Mouse (Mus musculus) liver, embryonic 12.5 days (tissue): ENCODE measurements around the gene Edem3. TPM values are rescaled to one million over a fixed set of nuclear protein-coding genes. Genes with fewer than 3 reads are reported as not detected.
A peak's percentile ranks its signal among the peaks of the same experiment; 100 is the strongest.

ENCODE experiments used
- ATAC-seq: fragments of 200-750 bp; cut with Nextera tagmentation; 2 replicates; pipeline ENCODE4 v1.8.0; 2017; ENCODE audit warnings: moderate number of reproducible peaks, mild to moderate bottlenecking, moderate library complexity
- H3K27ac ChIP-seq: fragments of 300-500 bp; sonication (generic); 2 replicates; pipeline ENCODE4 v1.5.1; 2016; ENCODE audit warnings: mild to moderate bottlenecking
- H3K27me3 ChIP-seq: fragments of 300-500 bp; sonication (generic); replicated peaks from 2 replicates; pipeline ENCODE4 v1.6.1; 2016; ENCODE audit warnings: mild to moderate bottlenecking, moderate library complexity
- H3K36me3 ChIP-seq: fragments of 300-500 bp; sonication (generic); 2 replicates; pipeline ENCODE4 v1.6.1; 2016; ENCODE audit warnings: mild to moderate bottlenecking, moderate library complexity
- H3K4me1 ChIP-seq: fragments of 300-500 bp; sonication (generic); 2 replicates; pipeline ENCODE4 v1.6.1; 2016
- H3K4me2 ChIP-seq: fragments of 300-500 bp; sonication (generic); 2 replicates; pipeline ENCODE4 v1.6.1; 2016; ENCODE audit warnings: mild to moderate bottlenecking, moderate library complexity
- H3K4me3 ChIP-seq: fragments of 300-500 bp; sonication (generic); 2 replicates; pipeline ENCODE4 v1.5.1; 2016; ENCODE audit warnings: mild to moderate bottlenecking, moderate library complexity
- H3K9ac ChIP-seq: fragments of 300-500 bp; sonication (generic); 2 replicates; pipeline ENCODE4 v1.6.1; 2016; ENCODE audit warnings: mild to moderate bottlenecking, moderate library complexity
- H3K9me3 ChIP-seq: fragments of 300-500 bp; sonication (generic); replicated peaks from 2 replicates; pipeline ENCODE4 v1.6.1; 2016; ENCODE audit warnings: mild to moderate bottlenecking, moderate library complexity
- WGBS: fragments of 180-500 bp; shearing (Covaris S2); methylation state at CpG from one replicate; pipeline ENCODE4 v1.1.7; 2016; ENCODE audit not compliant: insufficient replicate concordance; 5-methylcytosine and 5-hydroxymethylcytosine counted together
- polyA plus RNA-seq: library from polyadenylated mRNA; unstranded; fragments of >200 nt; fragmentation: Nextera tagmentation; extraction: Ambion mirVana; gene quantifications from 2 replicates; pipeline ENCODE4 v1.2.1, GENCODE M21; 2016

Edem3 gene
- polyA plus RNA-seq, 1 experiment from 2014 or later = 11.9 TPM

DNA sequence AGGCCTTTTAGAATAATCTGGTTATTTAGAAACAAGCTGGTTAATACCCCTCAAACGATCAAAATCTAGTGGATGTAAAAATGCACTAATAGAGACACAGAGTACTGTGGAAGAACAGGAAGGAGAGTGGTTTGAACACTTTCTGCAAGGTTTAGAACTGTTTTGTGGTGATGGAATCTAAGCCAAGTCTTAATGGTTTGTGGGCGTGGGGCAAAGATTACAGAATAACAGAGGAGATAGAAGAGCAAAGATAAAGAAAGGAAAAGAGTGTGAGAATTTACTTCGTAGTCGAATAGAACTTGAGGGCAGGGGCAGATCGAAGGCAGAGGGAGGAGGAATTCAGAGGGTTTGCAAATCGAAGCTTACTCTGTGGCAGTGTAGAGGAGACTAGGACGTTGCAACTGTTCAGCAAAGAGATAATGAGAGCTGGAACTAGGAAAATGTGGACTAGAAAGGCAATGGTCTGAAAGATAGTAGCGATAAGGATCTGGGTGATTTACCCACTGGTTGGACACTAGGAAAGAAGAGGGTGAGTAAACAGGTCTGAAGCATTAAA, 1.7 kb upstream of the Edem3 start:
- no peaks in the 10 kb centered on the region for H3K27me3 ChIP-seq
- H3K27ac ChIP-seq = peak overlapping the region; percentile 54; the same call in 1 of the 2 replicates
- peak overlapping the region; percentile 94 for H3K4me2 ChIP-seq
- WGBS = 25% methylated on average over 8 of the region's 8 CpGs
- no peaks in the 10 kb centered on the region for H3K36me3 ChIP-seq
- peak overlapping the region; percentile 89 for H3K9ac ChIP-seq
- H3K4me1 ChIP-seq = peaks cover 42% of the 10 kb centered on the region
- no peak for ATAC-seq
- peak overlapping the region; percentile 91 for H3K4me3 ChIP-seq
- H3K9me3 ChIP-seq = no peaks in the 10 kb centered on the region

DNA sequence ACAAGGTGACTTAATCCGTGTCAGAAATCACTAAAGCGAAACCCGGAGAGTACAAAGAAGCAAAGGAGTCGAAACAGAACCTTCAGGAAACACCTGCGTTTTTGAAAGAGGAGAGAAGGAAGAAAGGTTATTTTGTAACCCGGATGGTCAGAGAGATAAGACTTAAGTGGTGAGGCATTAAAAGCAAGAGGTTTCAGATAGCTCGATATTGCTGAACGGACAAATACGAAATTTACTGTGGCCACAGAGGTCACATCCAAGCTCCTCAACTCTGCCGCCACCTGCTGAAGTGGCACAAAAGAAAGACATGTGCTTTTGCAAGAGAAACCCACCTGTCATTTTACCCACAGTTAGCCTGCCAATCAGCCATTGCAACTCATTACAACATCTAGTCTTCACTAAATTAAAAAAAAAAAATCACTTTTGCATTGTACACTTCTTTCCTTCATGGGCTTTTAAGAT, 1.1 kb upstream of the Edem3 start:
- peak overlapping the region; percentile 89 for H3K9ac ChIP-seq
- ATAC-seq = no peak

DNA sequence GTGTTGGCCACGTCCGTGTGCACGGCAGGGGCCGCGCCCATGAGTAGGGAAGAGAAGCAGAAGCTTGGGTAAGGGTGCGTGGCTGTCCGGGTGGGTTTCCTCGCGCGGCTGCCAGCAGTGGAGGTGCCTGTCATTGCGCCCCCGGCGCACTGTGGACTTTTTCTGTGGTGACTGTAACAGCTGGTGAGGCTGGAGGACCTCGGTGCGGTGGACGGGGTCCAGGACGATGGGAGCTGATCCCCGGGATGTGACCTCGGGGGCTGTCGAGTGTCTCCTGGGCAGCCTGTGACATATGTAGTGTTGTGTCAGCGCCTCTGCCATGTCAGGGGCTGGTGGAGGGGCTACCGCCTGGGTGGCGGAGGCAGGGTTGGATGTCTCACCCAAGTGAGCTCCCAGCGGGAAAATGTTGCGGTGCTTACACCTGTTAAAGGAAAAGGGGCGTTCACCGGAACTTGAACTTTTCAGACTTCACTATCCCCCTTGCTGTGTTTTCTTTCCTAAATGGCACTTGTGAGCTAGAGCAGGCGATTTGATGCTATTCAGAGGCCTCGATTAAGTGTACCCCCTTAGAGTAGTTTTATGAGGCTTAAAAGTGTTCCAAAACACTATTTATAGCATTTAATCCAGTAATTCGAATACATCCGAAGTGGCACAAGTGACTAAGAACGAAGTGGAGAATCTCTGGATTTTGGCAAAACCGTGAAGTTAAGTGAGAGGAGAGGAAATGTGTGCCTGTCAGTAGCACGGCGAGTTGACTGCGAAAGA, 671 bp downstream of the Edem3 start:
- Histone ChIP-seq H3K4me2 (peak overlapping the region; percentile 94), H3K27ac (peak overlapping the region; percentile 93), H3K27me3 (no peaks in the 10 kb centered on the region), H3K36me3 (peaks cover 13% of the 10 kb centered on the region), H3K9me3 (no peaks in the 10 kb centered on the region), H3K4me3 (peak overlapping the region; percentile 91), H3K9ac (peak overlapping the region; percentile 89), H3K4me1 (peaks cover 49% of the 10 kb centered on the region)
- ATAC-seq = no peak
- WGBS = 4% methylated on average over 36 of the region's 36 CpGs

More for the DNA sequence above, 1.1 kb upstream of the Edem3 start:
- H3K4me1 ChIP-seq = peaks cover 48% of the 10 kb centered on the region
- H3K4me2 ChIP-seq = peak overlapping the region; percentile 94
- peak overlapping the region; percentile 54; the same call in 1 of the 2 replicates for H3K27ac ChIP-seq
- H3K36me3 ChIP-seq = no peaks in the 10 kb centered on the region
- WGBS = 15% methylated on average over 10 of the region's 10 CpGs
- H3K27me3 ChIP-seq = no peaks in the 10 kb centered on the region
- peak overlapping the region; percentile 91 for H3K4me3 ChIP-seq
- no peaks in the 10 kb centered on the region for H3K9me3 ChIP-seq

DNA sequence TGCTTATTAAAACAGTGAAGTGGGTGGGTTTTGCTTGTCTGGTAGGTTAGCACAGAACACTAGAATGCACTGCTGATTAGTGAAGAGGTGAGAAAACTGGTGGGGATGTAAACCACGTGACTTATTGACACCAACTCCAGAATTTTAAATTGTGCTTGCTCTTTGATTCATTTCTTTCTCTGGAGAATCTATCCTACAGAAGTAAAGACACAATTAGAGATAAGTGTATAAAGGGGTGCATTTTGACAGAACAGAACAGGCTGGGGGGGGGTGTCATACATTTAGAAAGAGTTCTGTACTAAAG, 1.2 kb downstream of the Edem3 start:
- peak overlapping the region; percentile 89 for H3K9ac ChIP-seq
- no peak for ATAC-seq
- peaks cover 49% of the 10 kb centered on the region for H3K4me1 ChIP-seq
- H3K4me2 ChIP-seq = peak overlapping the region; percentile 94
- H3K4me3 ChIP-seq = peak overlapping the region; percentile 91
- no peaks in the 10 kb centered on the region for H3K9me3 ChIP-seq
- no peaks in the 10 kb centered on the region for H3K27me3 ChIP-seq
- H3K36me3 ChIP-seq = peaks cover 18% of the 10 kb centered on the region
- H3K27ac ChIP-seq = peak overlapping the region; percentile 93; the same call in 1 of the 2 replicates
- 40% methylated on average over 1 of the region's 1 CpGs for WGBS

DNA sequence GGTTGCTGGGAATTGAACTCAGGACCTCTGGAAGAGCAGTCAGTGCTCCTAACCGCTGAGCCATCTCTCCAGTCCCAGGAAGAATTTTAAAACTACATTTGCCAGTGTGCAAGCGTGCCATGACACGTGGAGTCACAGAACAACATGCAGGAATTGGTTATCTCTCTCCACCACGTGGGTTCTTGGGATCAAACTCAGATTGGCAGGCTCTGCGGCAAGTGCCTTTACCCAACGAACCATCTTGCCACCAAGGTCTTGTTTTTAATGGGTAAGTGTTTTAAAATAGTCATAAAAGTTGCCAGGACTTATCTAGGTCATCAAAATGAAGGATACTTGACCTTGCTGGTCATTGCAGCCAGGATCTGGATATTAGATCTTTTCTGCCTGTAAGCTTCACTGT, 3.1 kb downstream of the Edem3 start:
- no peak for ATAC-seq
- 42% methylated on average over 6 of the region's 6 CpGs for WGBS
- H3K4me1 ChIP-seq = peaks cover 42% of the 10 kb centered on the region

DNA sequence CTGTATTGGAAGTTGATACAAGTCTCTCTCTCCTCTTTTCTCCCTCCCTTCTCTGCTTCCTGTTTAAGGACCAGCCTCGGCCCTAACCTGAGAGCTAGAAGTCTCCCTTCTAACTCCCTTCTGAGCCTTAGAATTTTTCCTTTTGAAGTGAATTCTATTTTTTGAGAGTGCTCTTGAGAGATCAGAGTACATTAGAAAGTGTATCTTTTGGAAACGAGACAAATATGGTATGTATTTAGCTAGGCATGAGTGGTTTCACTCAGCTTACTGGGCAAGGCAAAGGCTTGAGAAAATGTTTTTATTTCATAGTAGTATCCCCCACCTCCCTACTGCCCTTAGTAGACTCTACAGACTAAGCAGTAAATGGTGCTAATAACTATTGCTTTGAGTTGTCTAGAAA, 3.8 kb downstream of the Edem3 start:
- H3K36me3 ChIP-seq = peaks cover 32% of the 10 kb centered on the region
- H3K9ac ChIP-seq = no peak overlapping the region
- no peak overlapping the region for H3K27ac ChIP-seq
- H3K4me3 ChIP-seq = no peak overlapping the region
- H3K4me1 ChIP-seq = peaks cover 35% of the 10 kb centered on the region
- H3K27me3 ChIP-seq = no peaks in the 10 kb centered on the region
- no peaks in the 10 kb centered on the region for H3K9me3 ChIP-seq
- no peak for ATAC-seq
- WGBS = 64% methylated on average over 2 of the region's 2 CpGs
- no peak overlapping the region for H3K4me2 ChIP-seq

More for the DNA sequence above, 3.1 kb downstream of the Edem3 start:
- Histone ChIP-seq H3K27ac (no peak overlapping the region), H3K36me3 (peaks cover 32% of the 10 kb centered on the region), H3K4me2 (peak overlapping the region; percentile 33; the same call in 1 of the 2 replicates), H3K4me3 (no peak overlapping the region), H3K27me3 (no peaks in the 10 kb centered on the region), H3K9ac (no peak overlapping the region), H3K9me3 (no peaks in the 10 kb centered on the region)

DNA sequence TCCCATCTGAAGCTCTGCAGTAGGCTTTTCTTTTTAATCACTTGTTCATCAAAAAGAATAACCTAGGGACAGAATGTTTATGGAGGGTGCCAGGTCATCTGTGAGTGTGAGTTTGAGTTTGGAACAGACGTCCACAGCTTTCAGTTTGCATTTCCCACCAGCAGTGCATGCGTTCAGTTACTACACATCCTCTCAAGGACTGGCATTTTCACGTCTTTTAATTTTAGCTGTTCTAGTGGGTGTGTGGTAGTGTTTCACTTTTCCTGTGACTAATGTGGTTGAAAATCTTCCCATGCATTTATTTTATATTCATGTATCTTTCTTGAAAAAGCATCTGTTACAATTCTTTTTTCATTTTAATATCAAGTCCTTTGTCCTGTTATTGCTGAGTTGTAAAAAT, 9.1 kb downstream of the Edem3 start:
- no peak overlapping the region for H3K9ac ChIP-seq
- H3K4me3 ChIP-seq = no peak overlapping the region
- WGBS = 77% methylated on average over 3 of the region's 3 CpGs
- H3K9me3 ChIP-seq = no peaks in the 10 kb centered on the region
- peaks cover 38% of the 10 kb centered on the region for H3K36me3 ChIP-seq
- H3K27me3 ChIP-seq = no peaks in the 10 kb centered on the region
- H3K4me1 ChIP-seq = no peaks in the 10 kb centered on the region
- H3K27ac ChIP-seq = no peak overlapping the region
- no peak overlapping the region for H3K4me2 ChIP-seq
- ATAC-seq = no peak

DNA sequence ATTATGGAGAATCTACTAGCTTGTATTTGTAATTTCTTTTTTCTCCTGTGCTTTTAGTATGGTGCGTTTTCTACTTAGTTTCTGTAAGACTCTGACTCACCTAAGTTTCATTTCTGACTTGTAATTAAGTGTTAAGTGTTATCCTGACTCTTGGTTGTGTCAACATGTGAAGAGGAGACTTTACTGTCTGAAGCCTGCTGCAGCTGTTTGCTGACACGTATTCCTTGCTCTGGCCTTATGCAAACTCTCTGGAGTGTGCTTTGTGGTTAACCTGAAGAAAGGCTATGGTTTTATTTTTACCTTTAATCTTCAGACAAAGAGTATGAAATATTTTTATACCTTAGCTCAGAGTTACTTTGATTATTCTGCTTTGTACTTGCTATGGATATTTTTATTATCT, 11.0 kb downstream of the Edem3 start:
- no peak for ATAC-seq

DNA sequence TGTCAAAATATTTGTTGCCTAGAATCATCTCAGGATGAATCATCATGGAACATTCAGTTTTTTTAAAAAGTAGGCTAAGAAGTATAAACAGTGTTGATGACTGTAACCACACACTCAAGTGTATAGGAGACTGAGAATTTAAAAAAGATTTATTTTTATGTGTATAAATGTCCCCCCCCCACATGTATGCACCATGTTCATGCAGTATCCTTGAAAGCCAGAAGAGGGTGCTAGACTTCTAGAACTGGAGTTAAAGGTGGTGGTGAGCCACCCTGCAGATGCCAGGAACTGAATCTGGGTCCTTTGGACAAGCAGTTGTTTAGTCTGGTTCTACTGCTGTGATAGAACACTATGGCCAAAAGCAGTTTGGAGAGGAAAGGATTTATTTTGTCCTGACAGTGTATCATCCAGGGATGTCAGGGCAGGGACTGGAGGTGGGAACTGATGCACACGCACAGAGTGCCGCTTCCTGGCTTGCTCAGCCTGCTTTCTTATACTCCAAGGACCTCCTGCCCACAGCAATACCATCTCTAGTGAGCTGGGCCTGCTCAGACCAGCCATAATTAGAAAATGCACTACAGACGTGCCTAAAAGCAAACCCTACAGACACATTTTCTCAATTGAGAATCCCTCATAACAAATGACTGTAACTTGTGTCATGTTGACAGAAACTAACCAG, 11.9 kb downstream of the Edem3 start:
- no peaks in the 10 kb centered on the region for H3K4me1 ChIP-seq
- 86% methylated on average over 3 of the region's 3 CpGs for WGBS
- H3K27ac ChIP-seq = no peak overlapping the region
- H3K36me3 ChIP-seq = peaks cover 34% of the 10 kb centered on the region
- H3K4me2 ChIP-seq = no peak overlapping the region
- no peak overlapping the region for H3K4me3 ChIP-seq
- no peak overlapping the region for H3K9ac ChIP-seq
- no peaks in the 10 kb centered on the region for H3K9me3 ChIP-seq
- H3K27me3 ChIP-seq = no peaks in the 10 kb centered on the region
- no peak for ATAC-seq

More for the DNA sequence above, 11.0 kb downstream of the Edem3 start:
- Histone ChIP-seq H3K4me1 (no peaks in the 10 kb centered on the region), H3K4me3 (no peak overlapping the region), H3K9ac (no peak overlapping the region), H3K27ac (no peak overlapping the region), H3K9me3 (no peaks in the 10 kb centered on the region), H3K4me2 (no peak overlapping the region), H3K27me3 (no peaks in the 10 kb centered on the region), H3K36me3 (peaks cover 34% of the 10 kb centered on the region)
- 71% methylated on average over 2 of the region's 2 CpGs for WGBS

DNA sequence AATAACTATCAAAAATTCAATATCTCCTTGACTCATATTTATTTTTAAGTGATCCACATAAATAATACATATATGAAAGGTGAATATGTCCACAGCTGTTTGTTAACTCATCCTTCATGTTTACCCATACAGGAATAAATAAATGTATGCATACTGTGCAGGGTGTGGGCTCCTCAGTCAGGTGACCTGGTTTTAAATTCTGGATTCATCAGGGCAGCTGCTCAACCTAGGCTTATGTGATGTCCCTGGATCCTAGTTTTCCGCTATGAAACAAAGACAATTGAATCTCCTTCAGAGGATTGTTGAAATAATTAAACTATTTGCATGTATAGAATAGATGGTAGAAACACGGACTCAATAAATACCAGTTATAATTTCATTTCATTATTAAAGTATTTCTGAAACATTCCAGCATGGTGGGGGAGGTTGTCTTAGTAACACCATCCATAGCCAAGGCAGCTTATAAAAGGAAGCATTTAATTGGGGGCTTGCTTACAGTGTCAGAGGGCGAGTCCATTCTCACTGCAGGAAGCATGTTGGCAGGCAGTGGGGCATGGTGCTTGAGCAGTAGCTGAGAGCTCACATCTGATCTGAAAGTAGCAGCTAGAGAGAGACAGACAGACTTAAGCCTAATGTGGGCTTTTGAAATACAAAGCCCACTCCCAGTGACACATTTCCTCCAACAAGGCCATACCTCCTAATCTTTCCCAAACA, 14.2 kb downstream of the Edem3 start:
- no peak for ATAC-seq
- Histone ChIP-seq H3K4me3 (no peak overlapping the region), H3K4me2 (no peak overlapping the region), H3K9ac (no peak overlapping the region), H3K4me1 (no peaks in the 10 kb centered on the region), H3K9me3 (no peaks in the 10 kb centered on the region), H3K27me3 (no peaks in the 10 kb centered on the region), H3K36me3 (peaks cover 39% of the 10 kb centered on the region), H3K27ac (no peak overlapping the region)
- WGBS = 77% methylated on average over 3 of the region's 3 CpGs

DNA sequence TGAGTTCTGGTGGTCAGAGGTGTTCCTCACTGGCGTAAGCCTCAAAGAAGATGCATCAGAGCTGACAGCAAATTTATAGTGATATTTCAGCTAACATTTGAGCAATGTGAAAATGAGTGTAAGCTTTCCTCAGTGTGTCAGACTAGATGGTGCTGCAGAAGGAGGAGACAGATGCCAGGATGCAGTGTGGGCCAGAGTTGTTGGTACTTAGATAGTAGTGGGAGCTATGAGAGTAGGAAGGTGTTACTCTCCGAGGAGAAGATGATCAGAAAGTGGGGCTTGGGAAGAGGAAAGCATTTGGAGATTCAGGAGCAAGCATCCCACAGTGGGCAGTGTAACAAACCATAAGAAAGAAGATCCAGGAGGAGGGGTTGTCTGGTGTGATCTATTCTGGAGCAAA, 22.4 kb downstream of the Edem3 start:
- Histone ChIP-seq H3K36me3 (peaks cover 70% of the 10 kb centered on the region), H3K4me3 (no peak overlapping the region), H3K9ac (no peak overlapping the region), H3K27ac (0 out of 2 replicates have a peak overlapping the region, but pooled peaks have one; percentile 8), H3K4me2 (no peak overlapping the region), H3K27me3 (no peaks in the 10 kb centered on the region), H3K4me1 (peaks cover 16% of the 10 kb centered on the region), H3K9me3 (no peaks in the 10 kb centered on the region)
- 83% methylated on average over 2 of the region's 2 CpGs for WGBS
- ATAC-seq = no peak
